Mouse (Mus musculus) left cerebral cortex, postnatal 25 days (tissue): ENCODE data around the gene Tspan10. TPM values are rescaled to one million over a fixed set of nuclear protein-coding genes. Genes with fewer than 3 reads are reported as not detected.
A peak's percentile ranks its signal among the peaks of the same experiment; 100 is the strongest.

Source experiments
- DNase-seq, 2 experiments: peaks; one replicate each; pipeline ENCODE4 v3.0.0; 2022; ENCODE audit warnings: low spot score in 2 of 2, mixed read lengths in 1 of 2
- intact Hi-C: fragments of 180-260 bp; cut with DNase I; formaldehyde crosslinking; loops from one replicate; pipeline ENCODE4 v1.15.1; 2025
- total RNA-seq, 2 experiments: library from RNA; stranded (reverse); gene quantifications; 2 replicates each; pipeline ENCODE4 v1.2.3; 2021

Tspan10 gene
- total RNA-seq, 2 experiments from 2014 or later, result 2.8 to 5.8 TPM

DNA sequence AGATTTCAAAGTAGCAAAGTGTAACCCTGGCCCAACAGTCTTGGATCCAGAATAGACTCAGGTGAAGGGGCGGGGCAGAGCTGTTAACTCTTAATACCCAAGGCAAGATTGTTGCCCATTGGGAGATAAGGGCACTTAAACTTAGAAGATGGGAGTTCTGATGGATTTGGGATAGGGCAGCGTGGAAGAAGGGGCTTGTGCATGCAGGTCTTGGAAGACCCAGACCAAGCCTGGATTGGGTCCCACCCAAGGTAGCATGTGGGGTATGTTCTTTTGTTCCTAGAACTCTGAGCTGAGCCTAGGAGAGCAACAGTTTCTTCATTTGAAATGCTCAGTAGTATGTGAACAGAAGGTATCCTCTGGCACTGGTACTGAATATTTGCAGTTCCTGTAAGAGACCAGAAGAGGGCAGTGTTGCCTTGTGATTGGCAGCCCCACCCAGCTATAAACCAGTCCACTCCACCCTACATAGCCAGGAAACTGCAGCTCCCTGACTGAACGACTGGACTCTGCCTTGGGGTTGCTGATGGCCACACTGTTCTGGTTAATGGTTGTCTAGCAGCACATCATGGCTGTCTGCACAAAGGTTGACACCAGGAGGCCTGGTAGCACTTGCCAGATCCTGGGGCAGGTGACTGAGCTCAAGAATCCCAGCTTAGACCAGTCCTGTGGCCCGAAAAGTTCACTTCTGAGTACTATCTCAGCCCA is 46.8 kb downstream of the Tspan10 start:
- intact Hi-C loops, result loop anchor here (2.0 kb wide), 1 partner anchor 124 kb away; no protein-coding TSS in a partner anchor
- peak; percentile 63 to 79 for DNase-seq

GRCm38 (mm10) chr11:120490291-120491046 is 48.0 kb downstream of the Tspan10 start:
- intact Hi-C loops, result no loop called here
- no peak for DNase-seq

GRCm38 (mm10) chr11:120491317-120492023 is 49.0 kb downstream of the Tspan10 start, which contains the start of gene Slc25a10:
Gene Slc25a10 (plus strand): TSS chr11:120491840.
- intact Hi-C loops, result no loop called here
- DNase-seq, result peak; percentile 90 to 91

DNA sequence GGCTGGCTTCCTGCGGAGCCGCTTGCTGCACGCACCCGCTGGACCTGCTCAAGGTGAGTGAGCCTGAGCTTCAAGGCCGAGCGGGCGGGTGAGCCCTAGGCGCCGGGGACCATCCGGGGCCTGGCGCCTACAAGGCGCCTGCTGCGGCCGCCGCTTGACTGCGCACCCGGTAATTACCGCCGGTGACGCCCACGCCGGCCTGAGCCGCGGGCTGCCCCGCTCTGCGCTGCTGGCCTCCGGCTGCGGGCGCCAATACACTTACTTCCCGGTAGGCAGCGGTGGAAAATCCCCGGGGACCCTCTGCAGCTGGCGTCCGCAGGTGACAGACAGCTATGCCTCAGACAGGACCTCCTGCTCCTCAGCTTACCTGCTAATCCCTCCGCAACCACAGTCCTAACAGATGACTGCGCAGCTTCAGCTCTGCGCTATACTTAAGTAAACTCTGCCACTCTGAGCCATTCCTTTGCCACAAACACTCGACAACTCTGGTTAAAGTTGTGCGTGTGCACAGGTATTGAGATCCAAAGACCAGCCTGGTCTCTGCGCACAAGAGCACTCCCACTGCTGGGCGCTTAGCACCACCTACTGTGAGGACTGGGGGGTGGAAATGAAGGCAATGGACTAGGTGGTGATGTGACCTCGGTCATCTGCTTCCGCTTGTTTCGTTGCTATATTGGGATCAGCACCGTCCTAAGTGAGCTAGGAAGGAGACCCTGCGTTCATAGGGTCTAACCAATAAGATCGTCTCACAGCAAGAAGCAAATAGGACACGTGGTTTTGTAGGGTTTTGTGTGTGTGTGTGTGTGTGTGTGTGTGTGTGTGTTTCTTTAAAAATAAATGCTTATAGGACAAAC is 49.8 kb downstream of the Tspan10 start:
- peak; percentile 28 to 40 for DNase-seq
- intact Hi-C loops, result no loop called here

DNA sequence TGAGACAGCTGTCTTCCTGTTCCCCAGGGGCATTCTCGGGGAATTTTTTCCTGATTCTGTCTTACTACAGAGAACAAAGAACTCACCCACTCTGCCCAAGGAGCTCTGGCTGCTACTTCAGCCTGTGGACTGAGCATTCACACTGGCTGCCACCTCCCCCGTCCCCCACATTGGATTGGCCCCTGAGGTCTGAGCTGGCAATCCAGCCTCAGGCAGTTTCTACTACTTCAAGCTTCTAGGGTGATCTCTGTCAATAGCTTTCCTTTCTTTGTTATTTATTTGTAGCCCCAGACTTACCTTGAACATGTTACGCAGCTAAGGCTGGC is 50.4 kb downstream of the Tspan10 start:
- intact Hi-C loops, result no loop called here

GRCm38 (mm10) chr11:120493351-120493750 is 50.9 kb downstream of the Tspan10 start:
- intact Hi-C loops, result no loop called here
- DNase-seq, result no peak

More for the DNA sequence above, 50.4 kb downstream of the Tspan10 start:
- DNase-seq, result peak in 1 of 2 experiments; percentile 17

- DNase-seq, result no peak
- intact Hi-C loops, result no loop called here
Measured at GRCm38 (mm10) chr11:120493911-120494310, 51.5 kb downstream of the Tspan10 start.

Other genes starting within 250 kb of the Tspan10 start
- 10 to 100 TPM; 16.3 to 21.9 TPM for gene Bahcc1, start 209.7 kb upstream of the Tspan10 start, total RNA-seq
- gene Actg1, start 94.1 kb upstream of the Tspan10 start, total RNA-seq, result 1,000 to 10,000 TPM; 1,262 to 1,272 TPM
- gene Fscn2, start 81.1 kb upstream of the Tspan10 start, total RNA-seq, result under 1 TPM in 1 of 2 experiments, not detected in 1; 0.21 TPM
- gene Faap100, start 63.9 kb upstream of the Tspan10 start, total RNA-seq, result 10 to 100 TPM; 15.3 to 16.3 TPM
- gene Nploc4, start 4.9 kb upstream of the Tspan10 start, total RNA-seq, result 10 to 100 TPM; 67.5 to 71.1 TPM
- gene Pde6g, start 10.9 kb downstream of the Tspan10 start, total RNA-seq, result under 1 TPM in 1 of 2 experiments, not detected in 1; 0.18 TPM
- 10 to 100 TPM; 12.6 to 15.9 TPM for gene Oxld1, start 15.4 kb downstream of the Tspan10 start, total RNA-seq
- 10 to 100 TPM; 21.5 to 29.0 TPM for gene Ccdc137, start 15.5 kb downstream of the Tspan10 start, total RNA-seq
- 10 to 100 TPM; 56.7 to 58.1 TPM for gene Arl16, start 25.0 kb downstream of the Tspan10 start, total RNA-seq
- gene Mrpl12, start 42.0 kb downstream of the Tspan10 start, total RNA-seq, result 10 to 100 TPM; 72.6 to 75.2 TPM
- 10 to 100 TPM; 18.4 to 20.5 TPM for gene Slc25a10, start 49.2 kb downstream of the Tspan10 start, total RNA-seq
- gene Gcgr, start 88.1 kb downstream of the Tspan10 start, total RNA-seq, result not detected
- 10 to 100 TPM; 88.2 to 93.6 TPM for gene Mcrip1, start 107.1 kb downstream of the Tspan10 start, total RNA-seq
- gene Ppp1r27, start 108.5 kb downstream of the Tspan10 start, total RNA-seq, result not detected
- gene P4hb, start 130.6 kb downstream of the Tspan10 start, total RNA-seq, result 100 to 1,000 TPM; 125 to 127 TPM
- 100 to 1,000 TPM; 340 to 344 TPM for gene Arhgdia, start 139.0 kb downstream of the Tspan10 start, total RNA-seq
- gene Alyref, start 155.7 kb downstream of the Tspan10 start, total RNA-seq, result 10 to 100 TPM; 59.9 to 61.2 TPM
- 10 to 100 TPM; 93.2 to 94.8 TPM for gene Anapc11, start 155.8 kb downstream of the Tspan10 start, total RNA-seq
- not detected for gene Npb, start 165.8 kb downstream of the Tspan10 start, total RNA-seq
- gene Pcyt2, start 175.3 kb downstream of the Tspan10 start, total RNA-seq, result 100 to 1,000 TPM; 120 to 141 TPM
- 10 to 100 TPM; 37.8 TPM for gene Sirt7, start 182.6 kb downstream of the Tspan10 start, total RNA-seq
- 10 to 100 TPM; 91.5 to 98.4 TPM for gene Mafg, start 191.0 kb downstream of the Tspan10 start, total RNA-seq
- gene Pycr1, start 201.1 kb downstream of the Tspan10 start, total RNA-seq, result 1 to 10 TPM; 1.4 to 2.1 TPM
- 1 to 10 TPM; 7.4 to 8.6 TPM for gene Myadml2, start 205.5 kb downstream of the Tspan10 start, total RNA-seq
- gene Notum, start 218.5 kb downstream of the Tspan10 start, total RNA-seq, result 1 to 10 TPM; 4.1 to 4.7 TPM
- 10 to 100 TPM; 51.2 to 53.1 TPM for gene Aspscr1, start 230.3 kb downstream of the Tspan10 start, total RNA-seq